Mouse (Mus musculus): ENCODE measurements around the gene Insig1.

GRCm38 (mm10) chr5:28063989-28064624, 7.1 kb upstream of the Insig1 start:
- no peak for TF ChIP-seq CTCF (IDR thresholded peaks at IDR 0.05; ENCODE audit: insufficient read depth, low read length)
- no peak for TF ChIP-seq POLR2A (IDR thresholded peaks at IDR 0.05; ENCODE audit: borderline replicate concordance, extremely low read depth, low read depth, low read length)
